Mouse (Mus musculus) stomach, embryonic 15.5 days (tissue): ENCODE data around the gene Txndc16. TPM values are rescaled to one million over a fixed set of nuclear protein-coding genes. Genes with fewer than 3 reads are reported as not detected.

Experiments
- polyA plus RNA-seq: library from polyadenylated mRNA; unstranded; fragments of >200 nt; fragmentation: Nextera tagmentation; extraction: Ambion mirVana; gene quantifications from 2 replicates; pipeline ENCODE4 v1.2.1, GENCODE M21; 2015

The Txndc16 gene
- polyA plus RNA-seq, 1 experiment from 2014 or later, result 11.3 TPM

Other genes starting within 250 kb of the Txndc16 start
- gene Ptger2, start 232.1 kb downstream of the Txndc16 start, polyA plus RNA-seq, result 1.8 and 2.0 TPM in 2 replicates
- gene Gpr137c, start 611 bp downstream of the Txndc16 start, polyA plus RNA-seq, result 1.8 and 2.4 TPM in 2 replicates
- gene Ero1l, start 98.4 kb upstream of the Txndc16 start, polyA plus RNA-seq, result 42.2 and 48.3 TPM in 2 replicates
- gene Psmc6, start 109.5 kb upstream of the Txndc16 start, polyA plus RNA-seq, result 135 and 139 TPM in 2 replicates
- 57.4 and 59.7 TPM in 2 replicates for gene Styx, start 130.8 kb upstream of the Txndc16 start, polyA plus RNA-seq
- gene Gnpnat1, start 184.6 kb upstream of the Txndc16 start, polyA plus RNA-seq, result 55.8 and 56.4 TPM in 2 replicates